Comparison of ENCODE assay signal across 8 mouse cellular contexts in genomic region chr2:27744612-27745351, GRCm38 (mm10).
DNase-seq lines count a peak whose midpoint lies in the region; ATAC-seq and TF ChIP-seq lines count a peak whose summit lies in the region.

No protein-coding gene starts in this region.

- no peak overlapping the region for H3K9ac ChIP-seq in midbrain, embryonic 15.5 days
- no peak overlapping the region for H3K9ac ChIP-seq in heart, embryonic 15.5 days
- no peak overlapping the region for H3K9ac ChIP-seq in limb, embryonic 14.5 days (ENCODE audit: low read depth, low read length, severe bottlenecking)

- no peak for ATAC-seq in midbrain, embryonic 15.5 days (replicated peaks)
- peak; percentile 16; the same call in 1 of the 2 replicates for ATAC-seq in heart, embryonic 15.5 days (replicated peaks; ENCODE audit: insufficient number of reproducible peaks, insufficient read depth, low FRiP score, low read depth)
- ATAC-seq in limb, embryonic 14.5 days (ENCODE audit: low FRiP score, low read depth): no peak

- no peak overlapping the region for H3K4me2 ChIP-seq in midbrain, embryonic 15.5 days
- 0 out of 2 replicates have a peak overlapping the region, but pooled peaks have one; percentile 25 for H3K4me2 ChIP-seq in heart, embryonic 15.5 days
- no peak overlapping the region for H3K4me2 ChIP-seq in limb, embryonic 14.5 days (replicated peaks; ENCODE audit: low read depth, low read length, severe bottlenecking)

- WGBS in midbrain, embryonic 10.5 days: 87% methylated on average over 13 of the region's 13 CpGs
- WGBS in midbrain, embryonic 15.5 days: 68% methylated on average over 13 of the region's 13 CpGs
- WGBS in heart, embryonic 15.5 days: 45% methylated on average over 13 of the region's 13 CpGs
- WGBS in limb, embryonic 14.5 days: 55% methylated on average over 13 of the region's 13 CpGs

- H3K27ac ChIP-seq in midbrain, embryonic 10.5 days (replicated peaks): peak overlapping the region; percentile 28; the same call in 1 of the 2 replicates
- H3K27ac ChIP-seq in midbrain, embryonic 15.5 days: no peak overlapping the region
- H3K27ac ChIP-seq in heart, embryonic 15.5 days: peak overlapping the region; percentile 68
- peak overlapping the region; percentile 71 for H3K27ac ChIP-seq in limb, embryonic 14.5 days (replicated peaks; ENCODE audit: low read depth, low read length)

- no peak for DNase-seq in midbrain, embryonic 10.5 days (ENCODE audit: low spot score)
- DNase-seq in limb, embryonic 14.5 days (ENCODE audit: low spot score): peak; percentile 26
- peak; percentile 42 for DNase-seq in testis, postnatal 14 days (ENCODE audit: low spot score)
- no peak for DNase-seq in left cerebral cortex, postnatal 14 days (ENCODE audit: low spot score in 2 of 2)
- DNase-seq in retina, embryonic 14.5 days (ENCODE audit: low spot score): no peak
- no peak for DNase-seq in gastrocnemius, postnatal 10 days

- intact Hi-C loops in left cerebral cortex, postnatal 14 days (cut with DNase I): no loop called here

- TF ChIP-seq POLR2A in limb, embryonic 14.5 days (IDR thresholded peaks at IDR 0.05; ENCODE audit: borderline replicate concordance, extremely low read depth, insufficient read depth, insufficient read length): no peak

- peaks cover 60% of the 10 kb centered on the region for H3K4me1 ChIP-seq in midbrain, embryonic 10.5 days
- peaks cover 34% of the 10 kb centered on the region for H3K4me1 ChIP-seq in midbrain, embryonic 15.5 days
- H3K4me1 ChIP-seq in heart, embryonic 15.5 days (replicated peaks): peaks cover 53% of the 10 kb centered on the region
- peaks cover 53% of the 10 kb centered on the region for H3K4me1 ChIP-seq in limb, embryonic 14.5 days (ENCODE audit: control insufficient read depth, insufficient read depth, low read length)

- H3K36me3 ChIP-seq in midbrain, embryonic 10.5 days: peaks cover 73% of the 10 kb centered on the region
- H3K36me3 ChIP-seq in midbrain, embryonic 15.5 days (replicated peaks): no peaks in the 10 kb centered on the region
- peaks cover 25% of the 10 kb centered on the region for H3K36me3 ChIP-seq in heart, embryonic 15.5 days
- peaks cover 79% of the 10 kb centered on the region for H3K36me3 ChIP-seq in limb, embryonic 14.5 days (ENCODE audit: control insufficient read depth, insufficient read depth, low read length)

- H3K4me3 ChIP-seq in midbrain, embryonic 10.5 days: no peak overlapping the region
- no peak overlapping the region for H3K4me3 ChIP-seq in midbrain, embryonic 15.5 days
- no peak overlapping the region for H3K4me3 ChIP-seq in heart, embryonic 15.5 days
- H3K4me3 ChIP-seq in limb, embryonic 14.5 days (replicated peaks; ENCODE audit: low read length): no peak overlapping the region

- H3K27me3 ChIP-seq in midbrain, embryonic 10.5 days (ENCODE audit: low read depth, poor library complexity, severe bottlenecking): no peaks in the 10 kb centered on the region; the same call in 1 of the 2 replicates
- H3K27me3 ChIP-seq in midbrain, embryonic 15.5 days (replicated peaks): no peaks in the 10 kb centered on the region
- no peaks in the 10 kb centered on the region for H3K27me3 ChIP-seq in heart, embryonic 15.5 days
- H3K27me3 ChIP-seq in limb, embryonic 14.5 days (ENCODE audit: control insufficient read depth, insufficient read depth, low read length): no peaks in the 10 kb centered on the region

- no peaks in the 10 kb centered on the region for H3K9me3 ChIP-seq in midbrain, embryonic 10.5 days (replicated peaks)
- H3K9me3 ChIP-seq in midbrain, embryonic 15.5 days: no peaks in the 10 kb centered on the region
- no peaks in the 10 kb centered on the region for H3K9me3 ChIP-seq in heart, embryonic 15.5 days (replicated peaks)
- no peaks in the 10 kb centered on the region for H3K9me3 ChIP-seq in limb, embryonic 14.5 days (ENCODE audit: control insufficient read depth, low read length)

Comparison
In these comparisons a context has a peak if more than half of its experiments do, and no peak if none do; other contexts are left out.
1. DNase-seq: peak in limb, embryonic 14.5 days (single experiment) and testis, postnatal 14 days (single experiment); none in midbrain, embryonic 10.5 days (single experiment), left cerebral cortex, postnatal 14 days (0 of 2), retina, embryonic 14.5 days (single experiment) and gastrocnemius, postnatal 10 days (single experiment).